Mouse (Mus musculus): Measurements from ENCODE around the gene Olfml2a.

GRCm38 (mm10) chr2:38983456-38983855, 51.7 kb downstream of the Olfml2a start:
- TF ChIP-seq USF1 (IDR thresholded peaks at IDR 0.05; ENCODE audit: low read depth) (no peak), POLR2A (IDR thresholded peaks at IDR 0.05; ENCODE audit: insufficient read length, low read depth) (no peak), CEBPB (IDR thresholded peaks at IDR 0.05; ENCODE audit: insufficient read depth, poor library complexity, severe bottlenecking) (no peak)
